Mouse (Mus musculus) thymus, adult 2 months (tissue): Measurements from ENCODE around the gene Cyp4f13. TPM values are rescaled to one million over a fixed set of nuclear protein-coding genes. Genes with fewer than 3 reads are reported as not detected.
A peak's percentile ranks its signal among the peaks of the same experiment; 100 is the strongest.

Source experiments
- DNase-seq: peaks from one replicate; pipeline ENCODE4 v3.0.0; 2021
- H3K27ac ChIP-seq: fragments of 200-500 bp; 2 replicates; pipeline ENCODE4 v1.5.1; 2012; ENCODE audit warnings: low read length, control low read depth; ENCODE audit not compliant: control insufficient read depth, insufficient read depth
- H3K27me3 ChIP-seq: fragments of 200-500 bp; 2 replicates; pipeline ENCODE4 v1.6.1; 2012; ENCODE audit warnings: mild to moderate bottlenecking, low read length, moderate library complexity, mixed read lengths; ENCODE audit not compliant: control insufficient read depth, insufficient read depth
- H3K36me3 ChIP-seq: fragments of 200-500 bp; 2 replicates; pipeline ENCODE4 v1.6.1; 2012; ENCODE audit warnings: mild to moderate bottlenecking, low read length, moderate library complexity; ENCODE audit not compliant: control insufficient read depth, insufficient read depth
- H3K4me1 ChIP-seq: fragments of 200-500 bp; replicated peaks from 2 replicates; pipeline ENCODE4 v1.6.1; 2012; ENCODE audit warnings: low read length; ENCODE audit not compliant: control insufficient read depth, insufficient read depth
- H3K4me3 ChIP-seq: fragments of 200-500 bp; 2 replicates; pipeline ENCODE4 v1.5.1; 2012; ENCODE audit warnings: mild to moderate bottlenecking, low read length, control low read depth, moderate library complexity; ENCODE audit not compliant: control insufficient read depth, insufficient read depth
- CTCF ChIP-seq: fragments of 200-500 bp; IDR thresholded peaks from 2 replicates; pipeline ENCODE4 v1.5.1; 2012; ENCODE audit warnings: mild to moderate bottlenecking, control low read depth, low read length, moderate library complexity, borderline replicate concordance; ENCODE audit not compliant: control insufficient read depth, poor library complexity, insufficient read depth; ENCODE audit errors: extremely low read depth
- POLR2A ChIP-seq: fragments of 200-500 bp; IDR thresholded peaks from 2 replicates; pipeline ENCODE4 v1.6.1; 2012; ENCODE audit warnings: mild to moderate bottlenecking, low read length, control low read depth, moderate library complexity; ENCODE audit not compliant: control insufficient read depth, poor library complexity, insufficient read depth; ENCODE audit errors: extremely low read depth
- WGBS: fragments of 180-500 bp; shearing (Covaris S2); methylation state at CpG from one replicate; pipeline ENCODE4 v1.1.7; 2018; 5-methylcytosine and 5-hydroxymethylcytosine counted together
- polyA plus RNA-seq: library from polyadenylated mRNA; depleted of rRNA; stranded (reverse); fragments of >200 nt; gene quantifications from 2 replicates; pipeline ENCODE4 v1.2.3, GENCODE M21; 2012

Cyp4f13 gene
- polyA plus RNA-seq, 1 experiment: 39.0 TPM

GRCm38 (mm10) chr17:32895421-32895820 is 51.8 kb downstream of the Cyp4f13 start:
- H3K4me3 ChIP-seq: no peak overlapping the region
- no peaks in the 10 kb centered on the region for H3K27me3 ChIP-seq
- WGBS: 93% methylated on average over 4 of the region's 4 CpGs
- TF ChIP-seq POLR2A: no peak
- TF ChIP-seq CTCF: no peak
- no peaks in the 10 kb centered on the region for H3K36me3 ChIP-seq
- no peak overlapping the region for H3K27ac ChIP-seq
- no peak for DNase-seq
- peaks cover 9% of the 10 kb centered on the region for H3K4me1 ChIP-seq

GRCm38 (mm10) chr17:32893901-32894300 is 53.3 kb downstream of the Cyp4f13 start:
- TF ChIP-seq POLR2A (no peak), CTCF (no peak)
- Histone ChIP-seq H3K4me1 (peaks cover 10% of the 10 kb centered on the region), H3K36me3 (no peaks in the 10 kb centered on the region), H3K27ac (no peak overlapping the region), H3K27me3 (no peaks in the 10 kb centered on the region), H3K4me3 (no peak overlapping the region)
- DNase-seq: no peak
- WGBS: 82% methylated on average over 3 of the region's 3 CpGs

DNA sequence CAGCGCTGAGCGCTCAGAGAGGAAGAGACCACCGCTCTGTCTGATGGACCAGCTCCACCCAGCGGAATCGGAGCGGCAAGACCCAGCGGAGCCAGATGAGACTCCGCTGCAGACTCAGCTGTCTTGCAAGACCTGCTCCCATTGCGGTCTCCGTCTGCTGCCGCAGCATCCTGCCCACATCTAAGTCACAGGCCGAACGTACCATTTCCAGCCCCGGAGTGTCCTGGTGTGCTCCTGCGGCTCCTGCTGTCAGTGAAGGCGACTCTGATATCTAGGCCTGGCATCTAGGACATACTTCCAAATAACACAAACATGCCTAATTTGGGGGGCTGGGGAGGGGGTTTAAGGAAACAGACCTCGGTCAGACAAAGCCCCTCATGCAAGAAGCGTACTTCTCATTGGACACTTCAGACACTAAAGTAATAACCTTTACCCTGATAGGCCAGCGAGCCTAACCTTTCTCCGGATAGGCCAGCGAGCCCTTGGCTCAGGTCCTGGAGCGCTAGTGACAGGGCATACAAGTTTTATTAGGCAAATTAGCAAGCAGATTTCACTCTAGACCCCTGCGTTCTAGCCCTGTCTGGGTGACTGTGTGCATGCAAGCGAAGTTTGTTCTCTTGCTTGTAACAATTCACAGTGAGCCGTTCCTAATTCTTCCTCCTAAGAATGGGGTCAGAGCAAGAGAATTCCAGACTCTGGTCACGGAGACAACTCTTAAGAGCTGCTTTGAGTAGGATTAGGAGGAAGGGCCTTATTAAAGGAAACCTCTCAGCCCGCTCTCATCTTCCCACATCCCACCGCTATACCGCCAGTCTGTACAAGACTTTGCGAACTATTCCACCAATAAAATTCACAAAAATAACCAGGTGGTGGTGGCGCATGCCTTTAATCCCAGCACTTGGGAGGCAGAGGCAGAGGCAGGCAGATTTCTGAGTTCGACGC is 55.7 kb downstream of the Cyp4f13 start, which contains the start of gene Zfp870:
Zfp870 (minus strand) TSS at position 404 of the 942 bp plus-strand sequence.
- WGBS: 20% methylated on average over 33 of the region's 33 CpGs
- Histone ChIP-seq H3K36me3 (no peaks in the 10 kb centered on the region), H3K4me1 (peaks cover 10% of the 10 kb centered on the region), H3K27me3 (no peaks in the 10 kb centered on the region), H3K27ac (no peak within 1 kb of the TSS), H3K4me3 (peak within 1 kb of the TSS; percentile 36)
- TF ChIP-seq CTCF (peak; percentile 67; the same call in 1 of the 2 replicates), POLR2A (no peak)
- DNase-seq: peak; percentile 82

- WGBS: 6% methylated on average over 11 of the region's 11 CpGs
- DNase-seq: no peak
- Histone ChIP-seq H3K27me3 (no peaks in the 10 kb centered on the region), H3K36me3 (no peaks in the 10 kb centered on the region), H3K4me1 (peaks cover 10% of the 10 kb centered on the region), H3K4me3 (peak overlapping the region; percentile 36), H3K27ac (no peak overlapping the region)
- no peak for TF ChIP-seq POLR2A
These were observed 56.4 kb downstream of the Cyp4f13 start for GRCm38 (mm10) chr17:32890852-32891238.

GRCm38 (mm10) chr17:32889611-32890010 is 57.6 kb downstream of the Cyp4f13 start:
- 98% methylated on average over 6 of the region's 6 CpGs for WGBS
- H3K36me3 ChIP-seq: no peaks in the 10 kb centered on the region
- TF ChIP-seq POLR2A: no peak
- no peak for TF ChIP-seq CTCF
- no peak for DNase-seq
- no peak overlapping the region for H3K27ac ChIP-seq
- H3K4me3 ChIP-seq: no peak overlapping the region
- no peaks in the 10 kb centered on the region for H3K27me3 ChIP-seq
- H3K4me1 ChIP-seq: peaks cover 10% of the 10 kb centered on the region

DNA sequence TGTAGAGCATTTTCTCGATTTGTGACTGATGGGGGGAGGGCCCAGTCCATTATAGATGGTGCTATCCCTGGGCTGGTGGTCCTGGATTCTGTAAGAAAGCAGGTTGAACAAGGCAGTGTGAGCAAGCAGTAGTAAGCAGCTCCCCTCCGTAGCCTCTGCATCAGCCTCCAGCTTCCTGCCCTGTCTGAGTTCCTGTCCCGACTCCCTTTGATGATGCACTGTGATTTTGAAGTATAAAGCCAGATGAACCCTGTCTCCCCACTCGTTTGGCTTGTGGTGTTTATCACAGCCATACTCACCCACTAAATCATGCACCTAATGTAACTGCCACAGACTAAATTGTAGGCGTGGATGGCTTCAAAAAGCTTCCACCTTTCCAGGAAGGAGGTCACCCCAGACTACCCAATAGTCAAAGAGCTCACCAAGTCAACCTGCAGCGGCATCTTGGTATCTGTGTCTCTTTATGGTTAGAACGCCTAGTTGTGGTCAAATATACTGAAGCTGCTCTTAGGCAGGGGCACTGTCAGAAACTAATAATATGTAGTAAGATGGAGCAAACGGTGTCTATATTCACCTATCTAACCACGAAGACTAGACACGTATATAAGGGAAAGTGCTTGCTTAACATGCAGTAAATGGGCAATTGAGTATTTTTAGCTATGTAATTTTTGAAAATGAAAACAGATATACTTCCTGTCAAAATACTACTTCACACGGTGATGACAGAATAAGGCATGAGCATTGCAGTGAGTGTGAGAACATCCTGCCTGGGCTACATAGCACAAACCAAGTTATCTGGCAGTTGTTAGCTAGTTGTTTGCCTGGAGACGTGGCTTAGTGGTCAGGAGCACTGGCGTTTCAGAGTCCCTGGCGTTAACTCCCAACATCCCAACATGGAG is 66.6 kb downstream of the Cyp4f13 start:
- no peak overlapping the region for H3K27ac ChIP-seq
- H3K36me3 ChIP-seq: no peaks in the 10 kb centered on the region
- no peaks in the 10 kb centered on the region for H3K4me1 ChIP-seq
- DNase-seq: no peak
- 75% methylated on average over 14 of the region's 14 CpGs for WGBS
- no peak for TF ChIP-seq POLR2A
- TF ChIP-seq CTCF: no peak
- H3K4me3 ChIP-seq: no peak overlapping the region
- no peaks in the 10 kb centered on the region for H3K27me3 ChIP-seq
